Mouse (Mus musculus): ENCODE measurements around the gene Ptgfr. TPM values are rescaled to one million over a fixed set of nuclear protein-coding genes. Genes with fewer than 3 reads are reported as not detected.
A peak's percentile ranks its signal among the peaks of the same experiment; 100 is the strongest.

The Ptgfr gene
- total RNA-seq, 2 experiments from 2014 or later: 0.29 to 0.72 TPM

DNA sequence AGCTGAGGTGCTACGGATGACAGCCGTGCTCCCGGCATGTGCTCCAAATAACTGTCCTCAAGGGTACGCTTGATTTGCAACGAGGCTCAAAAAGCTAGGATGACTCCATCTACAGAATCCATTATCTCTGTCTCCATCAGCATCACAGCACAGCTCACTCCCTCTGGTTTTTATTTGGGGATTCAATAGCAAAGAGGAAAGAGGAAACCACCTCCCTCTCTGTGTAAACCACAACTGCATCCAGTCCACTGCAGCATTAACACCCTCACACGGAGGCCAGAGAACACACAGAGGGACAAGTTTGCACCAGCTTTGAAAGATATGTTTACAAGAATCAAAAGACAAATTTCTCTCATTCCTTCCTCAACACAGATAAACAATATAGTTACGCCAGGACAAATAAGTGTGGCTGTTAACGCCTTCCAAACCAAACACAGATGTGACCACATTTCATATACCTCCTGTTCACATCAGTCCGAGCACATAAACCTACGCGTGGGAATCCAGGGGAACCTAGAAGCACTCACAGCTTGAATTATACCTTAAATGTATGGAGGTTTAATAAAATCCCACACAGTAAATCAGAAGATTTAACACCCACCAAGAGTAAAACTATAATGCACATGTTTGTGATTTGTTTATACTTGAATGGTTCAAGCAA lies 9.3 kb downstream of the Ptgfr start:
- Histone ChIP-seq H3K27ac (no peak overlapping the region), H3K4me3 (no peak overlapping the region)
- no peak for DNase-seq (ENCODE audit: low spot score in 2 of 2)
- TF ChIP-seq CTCF (conservative IDR thresholded peaks at IDR 0.05): no peak

DNA sequence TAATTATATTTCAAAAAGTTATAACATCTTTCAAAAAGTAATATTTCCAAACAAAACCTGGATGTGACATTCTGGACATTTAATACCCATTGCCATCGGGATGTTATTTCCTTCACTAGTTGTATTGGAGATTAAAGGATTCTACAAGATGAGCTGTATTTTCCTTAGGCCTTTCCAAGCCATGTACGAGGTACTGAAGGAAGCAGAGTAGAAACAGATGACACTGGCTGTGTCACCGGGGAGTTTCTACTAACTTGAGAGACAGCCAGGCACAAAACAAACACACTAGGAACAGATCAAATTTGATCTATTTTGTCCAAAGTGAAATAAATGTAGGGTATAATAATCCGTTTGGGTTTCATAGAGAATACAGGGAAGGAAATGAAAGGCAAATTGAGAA lies 17.6 kb downstream of the Ptgfr start:
- Histone ChIP-seq H3K4me3 (no peak overlapping the region), H3K27ac (no peak overlapping the region)
- no peak for TF ChIP-seq CTCF (conservative IDR thresholded peaks at IDR 0.05)
- DNase-seq (ENCODE audit: low spot score in 2 of 2): no peak

DNA sequence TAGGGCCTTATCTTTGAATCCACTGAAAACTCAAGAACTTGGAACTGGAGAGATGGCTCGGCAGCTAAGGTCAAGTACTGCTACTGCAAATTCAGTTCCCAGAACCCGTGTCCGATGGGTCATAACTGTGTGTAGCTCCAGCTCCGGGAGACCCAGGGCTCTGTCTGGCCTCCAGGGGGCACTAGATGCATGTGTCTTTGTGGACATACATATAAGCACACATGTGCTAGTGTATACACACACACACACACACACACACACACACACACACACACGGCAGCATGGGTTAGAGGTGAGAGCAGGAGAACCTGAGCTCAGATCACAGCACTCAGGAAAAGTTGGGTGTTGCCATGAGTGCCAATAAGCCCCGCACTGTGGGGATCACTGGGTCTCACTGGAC lies 19.2 kb downstream of the Ptgfr start:
- DNase-seq (ENCODE audit: low spot score in 2 of 2): no peak
- H3K4me3 ChIP-seq: no peak overlapping the region
- H3K27ac ChIP-seq: no peak overlapping the region
- peak; percentile 35; the same call in 1 of the 2 replicates for TF ChIP-seq CTCF (conservative IDR thresholded peaks at IDR 0.05)

DNA sequence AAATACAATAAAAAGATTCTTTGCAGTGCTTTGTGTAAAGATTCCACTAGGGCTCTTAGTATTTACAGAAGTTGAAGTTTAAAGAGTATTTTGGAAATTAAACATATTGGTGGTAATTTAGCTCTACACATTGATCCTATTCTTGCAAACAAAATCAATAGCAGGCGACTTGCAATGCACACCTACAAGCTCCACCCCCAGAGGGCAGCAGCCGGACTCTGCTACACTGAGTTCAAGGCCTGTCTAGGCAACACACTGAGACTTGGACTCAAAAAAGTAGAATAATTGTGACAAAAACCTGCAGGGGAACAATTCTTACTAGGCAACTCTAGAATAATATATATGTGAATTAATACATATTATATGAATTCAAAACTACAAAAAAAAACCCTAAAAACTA lies 28.8 kb downstream of the Ptgfr start:
- Histone ChIP-seq H3K4me3 (no peak overlapping the region), H3K27ac (no peak overlapping the region)
- TF ChIP-seq CTCF (conservative IDR thresholded peaks at IDR 0.05): no peak
- no peak for DNase-seq (ENCODE audit: low spot score in 2 of 2)

DNA sequence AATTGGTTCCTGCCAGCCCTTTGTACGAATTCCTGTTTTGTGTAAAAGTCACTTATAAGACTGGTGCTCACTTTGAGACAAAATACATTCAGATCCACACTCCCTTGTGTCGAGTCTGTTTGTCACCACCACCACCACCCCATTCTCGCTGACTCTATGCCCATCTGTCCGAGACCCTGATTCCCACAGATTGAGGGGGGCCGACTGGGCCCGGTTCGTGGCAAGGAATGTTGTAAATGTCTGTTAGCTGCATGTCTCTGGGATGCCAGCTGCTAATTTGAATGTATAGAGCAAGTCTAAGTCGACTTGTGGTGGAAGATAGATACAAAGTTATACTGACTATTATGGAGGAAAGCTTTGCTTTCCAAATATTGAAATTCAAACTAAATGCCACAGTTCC lies 48.8 kb downstream of the Ptgfr start:
- Histone ChIP-seq H3K4me3 (no peak overlapping the region), H3K27ac (no peak overlapping the region)
- no peak for DNase-seq (ENCODE audit: low spot score in 2 of 2)
- TF ChIP-seq CTCF (conservative IDR thresholded peaks at IDR 0.05): no peak

DNA sequence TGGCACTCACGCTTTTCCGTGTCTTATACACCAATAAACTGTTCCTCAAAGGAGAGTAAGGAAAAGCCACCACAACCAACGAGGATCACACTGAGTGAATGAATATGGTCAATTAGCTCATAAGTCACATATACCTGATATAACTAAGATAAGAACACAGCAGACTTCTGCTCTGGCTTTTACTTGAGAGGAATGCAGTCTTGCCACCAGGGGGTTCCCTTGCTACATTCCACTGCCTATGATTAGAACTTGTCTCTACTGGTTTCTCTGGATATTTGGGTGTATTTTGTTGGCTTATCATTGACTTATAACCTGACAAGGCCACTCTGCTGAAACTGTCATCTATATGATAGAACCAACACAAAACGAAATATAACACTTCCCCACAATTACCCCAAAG lies 62.3 kb downstream of the Ptgfr start:
- peak; percentile 41 to 60 for DNase-seq (ENCODE audit: low spot score in 2 of 2)
- Histone ChIP-seq H3K4me3 (no peak overlapping the region), H3K27ac (no peak overlapping the region)
- TF ChIP-seq CTCF (conservative IDR thresholded peaks at IDR 0.05): peak; percentile 86

DNA sequence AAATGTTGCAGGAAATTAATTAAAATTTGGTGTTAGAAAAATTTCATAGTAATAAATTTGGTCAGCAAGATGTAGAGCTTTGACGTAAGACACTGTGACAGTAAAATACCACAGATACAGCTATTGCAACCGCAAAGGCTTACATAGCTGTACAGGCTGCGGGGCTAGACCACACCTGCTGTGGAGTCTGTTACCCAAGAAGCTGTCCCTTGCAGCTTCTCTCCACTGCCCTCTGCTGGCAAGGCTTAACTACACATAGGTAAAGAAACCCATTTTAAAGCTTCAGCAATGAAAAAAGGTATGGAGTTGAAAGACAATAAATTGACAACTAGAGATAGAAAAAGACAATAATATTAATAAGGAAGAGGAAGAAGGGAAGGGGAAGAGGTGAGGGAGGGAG lies 66.4 kb downstream of the Ptgfr start:
- Histone ChIP-seq H3K27ac (no peak overlapping the region), H3K4me3 (no peak overlapping the region)
- peak; percentile 47 to 64 for DNase-seq (ENCODE audit: low spot score in 2 of 2)
- peak; percentile 91 for TF ChIP-seq CTCF (conservative IDR thresholded peaks at IDR 0.05)

DNA sequence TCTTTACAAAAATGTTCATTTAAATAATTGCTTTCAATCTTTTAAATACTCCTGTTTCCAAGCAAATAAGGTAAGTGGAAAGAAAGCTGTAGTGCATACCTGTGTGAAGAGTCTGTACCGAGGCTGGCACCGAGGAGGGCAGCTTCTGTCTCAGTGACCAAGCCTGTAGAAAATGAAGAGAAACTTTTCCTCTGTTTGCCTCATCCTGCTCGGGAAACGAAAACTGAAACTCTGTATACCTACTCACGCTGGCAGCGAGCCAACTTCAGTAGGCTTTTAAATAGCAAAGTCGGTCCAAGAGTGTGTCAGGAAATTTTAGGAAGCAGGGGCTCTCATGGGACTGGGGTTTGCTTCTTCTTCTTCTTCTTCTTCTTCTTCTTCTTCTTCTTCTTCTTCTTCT lies 87.7 kb downstream of the Ptgfr start, which contains the start of gene Ifi44:
Gene Ifi44, minus strand, starts transcription at position 224 of the 400 bp plus-strand sequence.
- no peak for TF ChIP-seq CTCF (conservative IDR thresholded peaks at IDR 0.05)
- Histone ChIP-seq H3K27ac (no peak within 1 kb of the TSS), H3K4me3 (no peak within 1 kb of the TSS)
- no peak for DNase-seq (ENCODE audit: low spot score in 2 of 2)

DNA sequence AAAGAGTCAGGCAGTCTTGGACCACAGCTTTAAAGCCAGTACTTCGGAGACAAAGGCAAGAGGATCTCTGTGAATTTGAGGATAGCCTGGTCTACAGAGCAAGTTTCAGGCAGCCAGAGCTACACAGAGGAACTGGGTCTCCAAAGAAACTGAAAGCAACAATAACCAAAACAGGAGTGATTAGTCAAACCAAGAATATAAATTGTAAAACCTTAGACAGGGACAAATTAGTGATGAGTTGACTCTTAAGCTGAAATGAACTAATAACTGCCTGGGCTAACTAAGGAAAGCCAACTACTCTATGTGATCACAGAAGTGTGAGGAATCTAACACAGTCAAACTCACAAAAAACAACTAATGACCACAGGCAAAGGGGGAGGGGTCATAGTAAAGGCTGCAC lies 88.9 kb downstream of the Ptgfr start:
- TF ChIP-seq CTCF (conservative IDR thresholded peaks at IDR 0.05): no peak
- Histone ChIP-seq H3K27ac (no peak overlapping the region), H3K4me3 (no peak overlapping the region)
- DNase-seq (ENCODE audit: low spot score in 2 of 2): no peak

Other genes starting within 250 kb of the Ptgfr start
- not detected for gene Ifi44, start 87.7 kb downstream of the Ptgfr start, total RNA-seq (2021)
- gene Ifi44l, start 74.7 kb downstream of the Ptgfr start, total RNA-seq (2021): not detected